Mouse (Mus musculus) midbrain, embryonic 11.5 days (tissue): ENCODE results near the gene Rdh11. TPM values are rescaled to one million over a fixed set of nuclear protein-coding genes. Genes with fewer than 3 reads are reported as not detected.

ENCODE experiments used
- ATAC-seq: fragments of 200-750 bp; cut with Nextera tagmentation; 2 replicates; pipeline ENCODE4 v1.8.0; 2017; ENCODE audit warnings: moderate TSS enrichment, moderate library complexity; ENCODE audit not compliant: low FRiP score
- DNase-seq: peaks from one replicate; pipeline ENCODE4 v3.0.0; 2015; ENCODE audit warnings: low spot score; ENCODE audit errors: missing footprints
- H3K27ac ChIP-seq: fragments of 300-500 bp; sonication (generic); 2 replicates; pipeline ENCODE4 v1.5.1; 2014; ENCODE audit warnings: low read depth, low read length
- H3K27me3 ChIP-seq: fragments of 300-500 bp; sonication (generic); 2 replicates; pipeline ENCODE4 v1.6.1; 2014; ENCODE audit warnings: mild to moderate bottlenecking, low read length, moderate library complexity, mixed read lengths; ENCODE audit not compliant: control insufficient read depth, insufficient read depth
- H3K36me3 ChIP-seq: fragments of 300-500 bp; sonication (generic); 2 replicates; pipeline ENCODE4 v1.6.1; 2014; ENCODE audit warnings: mild to moderate bottlenecking, low read length, moderate library complexity, mixed read lengths; ENCODE audit not compliant: control insufficient read depth, insufficient read depth
- H3K4me1 ChIP-seq: fragments of 300-500 bp; sonication (generic); 2 replicates; pipeline ENCODE4 v1.6.1; 2014; ENCODE audit warnings: low read length; ENCODE audit not compliant: control insufficient read depth, insufficient read depth
- H3K4me2 ChIP-seq: fragments of 300-500 bp; sonication (generic); 2 replicates; pipeline ENCODE4 v1.6.1; 2014; ENCODE audit warnings: mild to moderate bottlenecking, moderate library complexity
- H3K4me3 ChIP-seq: fragments of 300-500 bp; sonication (generic); 2 replicates; pipeline ENCODE4 v1.5.1; 2014; ENCODE audit warnings: low read depth, low read length
- H3K9ac ChIP-seq: fragments of 300-500 bp; sonication (generic); 2 replicates; pipeline ENCODE4 v1.6.1; 2014; ENCODE audit warnings: low read length
- H3K9me3 ChIP-seq: fragments of 300-500 bp; sonication (generic); 2 replicates; pipeline ENCODE4 v1.6.1; 2016; ENCODE audit warnings: low read length; ENCODE audit not compliant: control insufficient read depth
- WGBS: fragments of 180-500 bp; shearing (Covaris S2); extraction: QIAGEN DNeasy Blood & Tissue Kit; methylation state at CpG from one replicate; pipeline ENCODE4 v1.1.7; 2014; 5-methylcytosine and 5-hydroxymethylcytosine counted together
- polyA plus RNA-seq: library from polyadenylated mRNA; unstranded; fragments of >200 nt; fragmentation: Nextera tagmentation; extraction: Ambion mirVana; gene quantifications from 2 replicates; pipeline ENCODE4 v1.2.1, GENCODE M21; 2014

The Rdh11 gene
- polyA plus RNA-seq, 1 experiment from 2014 or later: 31.1 TPM

DNA sequence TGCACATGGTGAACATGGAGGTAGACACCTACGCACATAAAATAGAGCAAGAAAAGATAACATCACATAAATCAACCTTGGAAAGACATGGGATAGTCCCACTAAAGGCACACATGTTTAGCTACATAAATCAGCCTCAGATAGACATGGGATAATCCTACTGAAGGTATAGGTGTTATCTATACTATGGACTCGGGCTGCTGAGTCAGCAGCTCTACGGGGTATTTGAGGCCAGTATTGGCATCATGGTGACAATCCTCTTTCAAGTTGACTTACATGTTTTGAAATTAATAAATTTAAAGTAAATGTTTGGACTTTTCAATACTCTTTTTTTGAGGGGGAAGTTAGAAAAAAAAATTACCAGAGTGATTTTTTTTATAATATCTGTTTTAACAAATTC lies 29.2 kb downstream of the Rdh11 start:
- DNase-seq (no peak), ATAC-seq (no peak)
- H3K4me3 ChIP-seq: no peak overlapping the region
- no peaks in the 10 kb centered on the region for H3K4me1 ChIP-seq
- H3K27ac ChIP-seq: no peak overlapping the region
- no peak overlapping the region for H3K4me2 ChIP-seq
- peaks cover 3% of the 10 kb centered on the region for H3K36me3 ChIP-seq
- H3K9me3 ChIP-seq: no peaks in the 10 kb centered on the region
- no peak overlapping the region for H3K9ac ChIP-seq
- WGBS: 91% methylated on average over 3 of the region's 3 CpGs
- H3K27me3 ChIP-seq: no peaks in the 10 kb centered on the region

DNA sequence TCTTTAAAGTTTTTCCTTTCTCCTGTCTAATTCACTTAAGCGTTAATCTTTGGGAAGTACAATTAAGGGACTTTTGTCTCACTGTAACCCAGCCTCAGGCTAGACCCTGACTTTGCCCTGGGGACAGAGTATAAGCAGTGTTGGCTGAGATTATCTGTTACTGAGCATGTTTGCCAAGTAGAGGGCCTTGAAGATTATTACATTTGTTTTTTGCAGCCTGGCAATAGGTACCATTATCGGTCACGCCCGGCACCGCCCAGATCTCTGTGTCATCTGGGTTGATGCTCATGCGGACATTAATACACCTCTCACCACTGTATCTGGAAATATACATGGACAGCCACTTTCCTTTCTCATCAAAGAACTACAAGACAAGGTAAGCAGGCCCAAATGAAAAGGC lies 42.4 kb downstream of the Rdh11 start:
- Histone ChIP-seq H3K4me1 (no peaks in the 10 kb centered on the region), H3K4me3 (no peak overlapping the region), H3K9ac (no peak overlapping the region), H3K27ac (no peak overlapping the region), H3K36me3 (no peaks in the 10 kb centered on the region), H3K4me2 (no peak overlapping the region), H3K9me3 (no peaks in the 10 kb centered on the region), H3K27me3 (no peaks in the 10 kb centered on the region)
- WGBS: 91% methylated on average over 6 of the region's 6 CpGs
- ATAC-seq (no peak), DNase-seq (no peak)

DNA sequence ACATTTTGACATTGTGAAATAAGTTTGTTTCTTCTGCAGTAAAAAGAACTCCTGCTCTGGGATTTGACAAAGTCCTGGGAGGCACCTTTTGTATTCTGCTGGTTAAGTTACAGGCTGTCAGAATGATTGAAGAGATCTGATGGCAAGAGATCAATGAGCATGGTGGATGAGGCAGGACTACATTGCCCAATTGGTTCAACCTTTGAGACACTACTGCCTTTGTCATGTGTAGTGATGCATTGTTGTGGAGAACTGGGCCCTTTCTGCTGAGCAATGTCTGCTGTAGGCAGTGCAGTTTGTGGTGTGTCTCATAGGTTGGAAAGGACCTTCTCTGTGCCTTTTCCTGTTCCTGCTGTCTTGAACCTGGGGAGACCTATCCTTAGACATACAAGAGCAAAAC lies 50.7 kb downstream of the Rdh11 start:
- Histone ChIP-seq H3K27me3 (no peaks in the 10 kb centered on the region), H3K9me3 (no peaks in the 10 kb centered on the region)
- no peak for ATAC-seq

DNA sequence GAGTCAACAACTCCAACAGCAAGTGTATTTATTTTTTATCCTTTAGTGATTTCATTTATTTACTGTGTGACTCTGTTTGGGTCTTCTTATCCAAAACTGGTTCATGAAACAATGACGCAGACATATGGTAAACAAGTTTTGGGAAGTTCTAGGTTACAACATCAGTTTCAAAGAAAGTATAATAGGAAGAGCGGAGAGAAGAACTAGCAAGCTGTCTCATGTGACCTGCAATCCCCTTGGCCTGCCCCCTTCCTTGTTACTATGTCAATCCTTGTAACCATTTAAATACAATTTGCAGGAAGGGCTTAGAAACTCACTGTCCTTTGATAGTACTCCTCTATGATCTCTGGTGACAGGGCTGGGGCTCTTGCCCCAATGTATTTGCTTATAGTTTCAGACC lies 51.3 kb downstream of the Rdh11 start:
- Histone ChIP-seq H3K27ac (no peak overlapping the region), H3K4me3 (no peak overlapping the region), H3K36me3 (no peaks in the 10 kb centered on the region), H3K4me1 (no peaks in the 10 kb centered on the region), H3K9me3 (no peaks in the 10 kb centered on the region), H3K9ac (no peak overlapping the region), H3K27me3 (no peaks in the 10 kb centered on the region), H3K4me2 (no peak overlapping the region)
- ATAC-seq (no peak), DNase-seq (no peak)
- 84% methylated on average over 2 of the region's 2 CpGs for WGBS

More for the DNA sequence above, 50.7 kb downstream of the Rdh11 start:
- no peak overlapping the region for H3K4me3 ChIP-seq
- DNase-seq: no peak
- no peaks in the 10 kb centered on the region for H3K4me1 ChIP-seq
- no peak overlapping the region for H3K9ac ChIP-seq
- H3K36me3 ChIP-seq: no peaks in the 10 kb centered on the region
- H3K27ac ChIP-seq: no peak overlapping the region
- H3K4me2 ChIP-seq: no peak overlapping the region

DNA sequence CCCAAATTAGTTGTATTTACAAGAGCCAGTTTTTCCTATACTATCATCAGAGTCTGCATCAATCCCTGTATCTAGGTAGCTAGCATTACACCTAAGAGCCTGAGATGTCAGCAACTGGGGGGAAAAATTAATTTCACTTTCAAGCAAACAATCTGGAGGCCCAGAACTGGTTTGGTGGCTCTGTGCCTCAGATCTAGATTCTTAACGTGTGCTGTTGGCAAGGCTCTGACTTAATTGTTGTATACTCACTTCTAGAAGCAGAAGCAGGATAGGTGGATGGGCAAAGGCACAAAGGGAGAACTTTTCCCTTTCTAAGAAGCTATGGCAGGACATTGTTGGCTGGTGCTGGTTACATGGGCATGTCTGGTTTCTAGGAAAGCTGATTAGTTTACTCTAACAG lies 52.7 kb downstream of the Rdh11 start:
- no peak overlapping the region for H3K9ac ChIP-seq
- no peaks in the 10 kb centered on the region for H3K9me3 ChIP-seq
- ATAC-seq: no peak
- H3K4me3 ChIP-seq: no peak overlapping the region
- H3K36me3 ChIP-seq: no peaks in the 10 kb centered on the region
- no peaks in the 10 kb centered on the region for H3K27me3 ChIP-seq
- no peak overlapping the region for H3K4me2 ChIP-seq
- no peaks in the 10 kb centered on the region for H3K4me1 ChIP-seq
- 70% methylated on average over 1 of the region's 1 CpGs for WGBS
- H3K27ac ChIP-seq: no peak overlapping the region
- DNase-seq: no peak

DNA sequence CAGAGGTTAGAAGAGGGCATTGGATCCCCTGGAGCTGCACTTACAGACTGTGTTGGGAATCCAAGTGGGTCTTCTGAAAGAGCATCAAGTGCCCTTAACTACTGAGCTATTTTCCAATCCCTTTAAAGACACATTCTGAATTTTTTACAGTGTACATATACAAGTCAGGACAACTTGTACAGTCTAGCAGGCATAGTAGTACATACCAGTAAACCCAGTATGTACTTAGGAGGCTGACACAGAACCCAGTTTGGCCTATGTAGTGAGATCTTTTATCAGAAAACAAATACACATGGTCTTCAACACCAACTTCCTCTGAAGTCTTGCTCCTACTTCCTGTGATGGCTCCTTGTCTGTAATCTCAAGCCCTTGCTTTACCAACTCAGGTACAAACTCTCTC lies 53.1 kb downstream of the Rdh11 start:
- Histone ChIP-seq H3K4me3 (no peak overlapping the region), H3K4me1 (no peaks in the 10 kb centered on the region), H3K27ac (no peak overlapping the region), H3K9me3 (no peaks in the 10 kb centered on the region), H3K36me3 (no peaks in the 10 kb centered on the region), H3K4me2 (no peak overlapping the region), H3K27me3 (no peaks in the 10 kb centered on the region), H3K9ac (no peak overlapping the region)
- DNase-seq: no peak
- ATAC-seq: no peak

DNA sequence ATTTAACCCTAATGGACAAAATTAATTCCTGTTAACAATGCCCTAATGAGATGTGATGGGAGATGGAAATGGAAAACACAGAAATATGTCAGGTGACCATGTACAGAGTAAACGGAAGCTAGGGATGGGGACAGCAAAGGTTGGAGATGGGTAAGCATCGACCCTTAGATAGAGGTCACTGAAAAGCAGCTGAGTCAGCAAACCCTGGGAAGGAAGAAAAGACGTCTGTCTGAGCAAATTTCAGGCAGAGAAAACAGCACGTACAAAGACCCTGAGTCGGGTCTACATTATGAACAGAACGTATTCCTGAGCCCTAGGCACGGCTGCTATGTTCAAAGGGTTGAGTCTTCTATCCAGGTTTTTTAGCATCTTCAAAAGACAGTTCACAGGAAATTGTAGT lies 55.1 kb downstream of the Rdh11 start:
- 77% methylated on average over 7 of the region's 7 CpGs for WGBS
- no peak for DNase-seq
- Histone ChIP-seq H3K4me2 (no peak overlapping the region), H3K27me3 (peaks cover 9% of the 10 kb centered on the region), H3K27ac (no peak overlapping the region), H3K4me3 (no peak overlapping the region), H3K4me1 (no peaks in the 10 kb centered on the region), H3K36me3 (no peaks in the 10 kb centered on the region), H3K9me3 (no peaks in the 10 kb centered on the region), H3K9ac (no peak overlapping the region)
- no peak for ATAC-seq

DNA sequence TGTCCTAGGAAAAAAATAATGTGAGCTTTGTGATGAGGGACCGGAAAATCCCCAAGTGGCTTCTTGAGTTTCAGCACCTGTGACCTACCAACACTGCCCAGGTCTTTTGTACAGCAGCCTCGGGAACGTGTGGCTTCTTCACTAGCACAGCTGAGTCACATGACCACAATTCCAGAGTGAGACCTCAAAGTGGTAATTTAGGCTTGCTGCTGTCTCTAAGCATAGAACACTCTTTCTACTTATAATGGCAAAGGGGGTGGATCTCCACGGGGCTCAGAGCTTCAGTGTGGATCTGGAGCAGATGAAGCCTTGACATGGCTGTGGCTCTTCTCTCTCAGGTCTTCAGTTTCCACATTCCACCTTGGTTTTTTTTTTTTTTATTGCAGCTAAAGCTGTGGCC lies 57.0 kb downstream of the Rdh11 start:
- Histone ChIP-seq H3K27ac (no peak overlapping the region), H3K9me3 (no peaks in the 10 kb centered on the region), H3K27me3 (peaks cover 27% of the 10 kb centered on the region), H3K9ac (no peak overlapping the region), H3K36me3 (no peaks in the 10 kb centered on the region), H3K4me2 (no peak overlapping the region), H3K4me3 (no peak overlapping the region), H3K4me1 (peaks cover 10% of the 10 kb centered on the region; the same call in 1 of the 2 replicates)
- no peak for ATAC-seq
- 52% methylated on average over 4 of the region's 4 CpGs for WGBS
- DNase-seq: no peak

DNA sequence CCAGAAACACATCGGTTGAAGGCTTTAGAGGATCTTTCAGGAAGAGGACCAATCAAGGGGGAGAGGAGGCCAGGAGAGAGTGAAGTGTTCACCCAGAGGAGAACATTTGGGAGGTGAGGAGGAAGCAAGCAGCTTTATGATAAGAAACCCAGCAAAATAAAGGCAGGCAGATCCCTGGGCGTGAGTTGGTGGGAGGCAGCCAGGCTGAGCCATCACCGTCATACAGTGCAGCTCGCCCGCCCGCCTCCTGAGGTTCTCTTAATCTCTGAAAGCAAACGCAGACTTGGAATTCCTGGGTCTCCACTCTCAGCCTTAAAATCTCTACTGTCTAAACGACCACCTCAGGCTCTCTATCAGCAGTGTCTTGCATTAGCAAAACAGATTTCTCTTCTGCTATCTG lies 57.4 kb downstream of the Rdh11 start:
- H3K4me3 ChIP-seq: no peak overlapping the region
- H3K27me3 ChIP-seq: peaks cover 27% of the 10 kb centered on the region
- ATAC-seq: no peak
- H3K9me3 ChIP-seq: no peaks in the 10 kb centered on the region
- no peak overlapping the region for H3K9ac ChIP-seq
- H3K36me3 ChIP-seq: no peaks in the 10 kb centered on the region
- no peak overlapping the region for H3K4me2 ChIP-seq
- H3K4me1 ChIP-seq: peaks cover 10% of the 10 kb centered on the region; the same call in 1 of the 2 replicates
- H3K27ac ChIP-seq: no peak overlapping the region
- WGBS: 29% methylated on average over 8 of the region's 8 CpGs
- DNase-seq: no peak
